Mouse (Mus musculus): ENCODE results near the gene Cenpf. TPM values are rescaled to one million over a fixed set of nuclear protein-coding genes. Genes with fewer than 3 reads are reported as not detected.

Gene Cenpf
- 0.12 TPM for polyA plus RNA-seq (2014; fragmentation: Illumina TruSeq; extraction: RNeasy Lipid Tissue Mini Kit (QIAGEN cat#74804); ENCODE audit: insufficient read depth, low read depth, low replicate concordance)

DNA sequence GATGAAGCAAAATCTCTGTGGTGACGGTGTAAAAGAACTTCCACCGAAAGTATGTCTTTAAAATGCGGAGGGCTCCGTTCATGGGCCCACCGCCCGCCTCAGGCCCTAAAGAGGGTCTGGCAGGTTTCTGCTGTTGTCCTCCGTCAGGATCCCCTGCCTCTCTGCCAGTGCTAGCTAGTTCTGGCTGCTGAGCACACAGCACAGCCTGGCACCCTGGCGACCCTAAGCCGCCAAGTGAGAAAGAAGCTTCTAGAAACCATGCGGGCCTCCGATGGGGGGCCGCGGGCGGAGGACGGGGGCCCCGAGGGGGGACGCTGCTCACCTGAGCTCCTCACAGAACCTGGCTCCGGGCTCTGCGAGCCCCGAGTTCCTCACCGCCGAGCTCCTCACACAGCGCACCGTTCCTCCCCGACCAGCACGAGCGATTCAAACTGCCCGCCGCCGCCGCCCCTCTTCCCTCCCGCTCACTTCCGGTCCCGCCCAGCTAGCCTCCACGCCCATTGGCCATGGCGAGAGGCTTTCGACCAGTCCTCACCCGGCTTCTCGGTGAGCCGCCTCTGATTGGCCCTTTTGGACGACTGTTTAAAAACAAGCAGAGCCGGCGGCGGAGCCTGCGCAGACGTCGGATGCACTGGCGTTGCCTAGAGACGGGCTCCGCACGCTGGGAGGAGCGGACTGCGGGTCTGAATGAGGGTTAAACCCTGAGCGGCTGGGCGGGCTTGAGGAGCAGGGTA lies at the start of gene Cenpf:
Gene Cenpf, minus strand, starts transcription at position 433 of the 734 bp plus-strand sequence.

DNA sequence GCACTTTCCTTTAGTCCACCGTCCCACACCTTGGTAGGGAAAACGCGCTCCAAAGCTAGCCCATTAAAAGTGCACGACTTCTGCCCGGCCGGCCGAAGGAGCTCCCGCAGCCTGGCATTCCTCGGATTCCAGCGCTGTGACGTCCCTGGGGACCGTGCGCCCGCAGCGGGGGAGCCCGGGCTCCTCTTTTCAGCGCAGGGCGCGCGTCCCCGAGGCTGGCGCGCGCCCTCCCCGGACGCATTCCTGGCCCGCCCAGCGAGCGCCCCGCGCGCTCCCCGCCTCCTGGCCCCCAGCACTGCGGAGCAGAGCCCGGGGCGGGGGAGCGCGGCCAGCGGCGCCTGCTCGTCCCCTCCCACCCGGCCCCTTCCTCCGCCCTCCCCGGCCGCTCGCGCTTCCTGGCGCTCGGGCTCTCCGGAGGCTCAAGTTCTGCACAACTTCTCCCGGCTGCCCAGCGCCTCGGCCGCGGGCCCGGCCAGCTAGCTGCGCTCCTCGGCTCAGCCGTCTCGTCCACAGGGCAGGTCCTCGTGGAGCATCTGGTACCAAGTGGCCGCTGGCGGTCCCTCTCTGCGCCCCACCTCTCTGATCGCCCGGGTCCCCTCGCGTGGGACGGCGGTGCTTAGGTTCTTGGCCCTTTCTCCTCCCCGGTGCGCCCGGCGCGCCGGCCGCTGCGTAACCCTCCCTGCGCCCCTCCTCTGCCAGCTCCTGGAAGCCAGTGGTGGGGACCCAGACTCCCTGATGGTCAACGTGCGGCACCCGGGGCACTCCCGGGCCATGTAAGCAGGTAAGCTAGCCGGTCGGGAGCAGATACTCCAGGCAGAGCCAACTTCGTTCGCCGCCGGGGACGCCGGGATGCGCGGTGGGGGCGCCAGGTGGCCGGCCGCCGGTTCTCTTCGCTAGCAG lies 40.2 kb upstream of the Cenpf start, which contains the start of gene Ptpn14:
Gene Ptpn14, plus strand, starts transcription at position 385 of the 900 bp plus-strand sequence.

Other genes with a start within 250 kb of the Cenpf start
- gene Ptpn14, start 40.2 kb upstream of the Cenpf start, polyA plus RNA-seq (2014; fragmentation: Illumina TruSeq; extraction: RNeasy Lipid Tissue Mini Kit (QIAGEN cat#74804); ENCODE audit: insufficient read depth, low read depth, low replicate concordance): 6.0 TPM
- 18.5 TPM for gene Smyd2, start 234.3 kb upstream of the Cenpf start, polyA plus RNA-seq (2014; fragmentation: Illumina TruSeq; extraction: RNeasy Lipid Tissue Mini Kit (QIAGEN cat#74804); ENCODE audit: insufficient read depth, low read depth, low replicate concordance)